Mouse (Mus musculus): ENCODE measurements around the gene Osbp2. TPM values are rescaled to one million over a fixed set of nuclear protein-coding genes. Genes with fewer than 3 reads are reported as not detected.

The Osbp2 gene
- total and polyA plus RNA-seq, 3 experiments = 2.2 to 3.7 (median 2.2) TPM

- no peak for DNase-seq
These were observed 40.3 kb downstream of the Osbp2 start for GRCm38 (mm10) chr11:3823378-3823777.

- DNase-seq = no peak
These were observed 45.5 kb downstream of the Osbp2 start for GRCm38 (mm10) chr11:3817986-3818758.

GRCm38 (mm10) chr11:3815951-3816350, 47.8 kb downstream of the Osbp2 start:
- no peak for DNase-seq

- DNase-seq = no peak
These were observed 50.4 kb downstream of the Osbp2 start for GRCm38 (mm10) chr11:3813340-3813739.

GRCm38 (mm10) chr11:3808162-3808561, 55.5 kb downstream of the Osbp2 start:
- peak; percentile 6 for DNase-seq

DNA sequence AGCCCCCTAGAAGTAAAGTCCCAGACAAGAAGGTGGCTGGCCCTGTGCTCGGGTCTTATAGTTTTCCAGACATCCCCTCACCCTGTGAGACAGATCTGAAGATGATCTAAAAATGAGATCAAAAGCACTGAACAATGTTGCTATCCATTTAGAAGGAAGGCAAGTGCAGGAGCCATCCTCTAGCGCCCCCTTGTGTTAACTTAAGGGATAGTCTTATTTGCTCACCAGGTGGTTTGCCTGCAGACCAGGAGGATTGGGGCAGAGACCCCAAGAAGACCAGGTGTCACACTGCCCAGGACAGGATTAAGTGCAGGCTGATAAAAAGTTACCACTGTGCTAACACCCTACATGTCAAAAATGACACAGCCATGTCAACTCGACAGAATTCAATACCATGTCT, 58.3 kb downstream of the Osbp2 start:
- peak; percentile 16 for DNase-seq

DNA sequence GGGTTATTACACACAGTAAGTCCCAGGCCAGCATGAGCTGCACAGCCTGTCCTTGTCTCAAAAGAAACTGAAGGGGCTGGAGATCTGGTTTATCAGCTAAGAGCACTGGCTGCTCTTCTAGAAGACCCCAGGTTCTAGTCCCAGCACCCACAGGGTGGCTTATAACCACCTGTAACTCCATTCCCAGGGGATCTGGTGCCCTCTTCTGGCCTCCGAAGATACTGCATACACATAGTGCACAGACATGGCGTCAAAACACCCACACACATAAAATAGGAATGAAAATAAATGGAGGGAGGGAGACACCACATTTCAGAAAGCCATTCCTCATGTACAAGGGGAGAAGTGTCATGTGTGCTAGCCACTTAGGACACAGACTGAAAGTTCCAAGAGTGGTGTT, 59.1 kb downstream of the Osbp2 start:
- no peak for DNase-seq

DNA sequence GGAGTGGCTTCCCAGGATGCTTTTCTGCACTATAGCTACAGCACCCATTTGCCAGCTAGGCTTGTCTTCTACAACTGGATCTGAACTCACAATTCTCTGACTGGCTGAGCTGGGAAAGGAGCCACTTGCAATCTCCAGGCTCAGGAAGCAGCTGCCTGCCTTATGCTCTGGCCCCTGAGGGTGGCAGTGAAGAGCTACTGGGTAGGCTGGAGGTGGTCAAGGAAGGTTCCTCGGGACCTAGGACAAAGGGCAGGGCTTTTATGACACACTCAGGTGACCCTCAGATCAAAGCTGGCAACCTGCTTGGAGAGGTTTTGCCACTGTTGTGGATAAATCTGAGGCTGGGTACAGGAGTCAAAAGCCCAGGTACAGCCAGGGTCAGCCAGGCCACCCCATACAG, 61.6 kb downstream of the Osbp2 start:
- DNase-seq = no peak

DNA sequence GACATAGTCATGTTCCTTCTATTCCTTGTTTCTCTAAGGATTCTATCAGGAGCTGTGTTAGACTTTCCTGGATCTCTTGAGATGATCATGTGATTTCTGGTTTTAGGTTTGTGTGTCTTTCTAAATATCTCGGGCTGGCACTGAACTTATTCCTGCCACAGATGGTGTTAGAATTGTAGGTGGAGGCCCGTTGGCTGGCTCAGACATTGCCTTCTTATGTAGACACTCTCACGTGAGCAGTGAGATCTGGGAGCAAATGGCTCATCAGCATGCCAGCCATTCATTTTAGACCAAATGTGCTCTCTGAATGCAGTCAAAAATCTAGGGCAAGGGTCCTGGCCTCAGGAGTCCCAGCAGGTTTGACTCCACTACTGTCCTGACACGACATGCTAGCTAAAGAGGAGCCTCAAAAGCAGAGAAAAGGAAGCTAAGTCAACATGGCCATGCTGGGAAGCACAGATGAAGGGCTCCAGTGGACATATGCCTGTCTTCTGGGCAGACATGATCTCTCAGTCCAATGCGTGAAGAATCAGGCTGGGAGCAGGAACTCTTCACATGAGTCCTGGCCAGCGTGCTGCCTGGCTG, 66.0 kb downstream of the Osbp2 start:
- no peak for DNase-seq

- DNase-seq = no peak
These were observed 73.0 kb downstream of the Osbp2 start for GRCm38 (mm10) chr11:3790736-3791135.

- DNase-seq = no peak
These were observed 73.8 kb downstream of the Osbp2 start for GRCm38 (mm10) chr11:3789919-3790318.

- peak; percentile 91 for DNase-seq
These were observed 77.1 kb downstream of the Osbp2 start for GRCm38 (mm10) chr11:3786564-3786963.

GRCm38 (mm10) chr11:3775263-3775644, 88.4 kb downstream of the Osbp2 start:
- DNase-seq = no peak

GRCm38 (mm10) chr11:3774463-3775262, 89.0 kb downstream of the Osbp2 start:
- DNase-seq = peak; percentile 31

DNA sequence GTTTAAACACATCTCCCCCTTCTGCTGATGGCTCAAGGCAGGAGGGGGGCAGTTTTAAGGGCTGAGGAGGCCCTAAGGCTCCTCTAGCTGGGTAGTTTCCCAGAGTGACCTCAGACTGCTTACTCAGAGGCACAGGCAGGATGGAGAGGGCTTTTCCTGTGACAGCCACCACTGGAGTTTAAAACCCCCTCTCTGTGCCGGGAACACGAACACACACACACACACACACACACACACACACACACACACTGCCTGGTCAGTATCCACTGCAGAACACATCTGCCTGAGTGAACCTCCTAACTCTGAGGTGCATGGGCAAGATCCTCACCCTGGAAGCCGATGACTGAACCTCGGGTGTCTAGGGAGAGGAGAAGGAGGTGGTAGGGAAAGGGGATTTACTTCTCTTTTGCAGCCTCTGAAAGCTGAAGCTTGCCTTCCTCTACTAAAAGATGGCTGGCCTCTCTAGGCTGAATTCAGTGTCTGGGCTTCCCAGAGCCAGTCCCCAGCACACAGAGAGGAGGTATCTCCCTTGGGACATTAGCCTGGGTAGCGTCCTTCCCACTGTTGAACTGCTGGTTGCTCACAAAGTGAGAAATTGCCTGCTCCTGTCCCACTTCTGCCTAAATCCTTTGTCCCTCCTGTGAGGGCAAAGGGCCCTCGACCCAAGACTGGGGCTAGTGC, 89.8 kb downstream of the Osbp2 start:
- no peak for DNase-seq

- no peak for DNase-seq
These were observed 90.6 kb downstream of the Osbp2 start for GRCm38 (mm10) chr11:3773136-3773535.

DNA sequence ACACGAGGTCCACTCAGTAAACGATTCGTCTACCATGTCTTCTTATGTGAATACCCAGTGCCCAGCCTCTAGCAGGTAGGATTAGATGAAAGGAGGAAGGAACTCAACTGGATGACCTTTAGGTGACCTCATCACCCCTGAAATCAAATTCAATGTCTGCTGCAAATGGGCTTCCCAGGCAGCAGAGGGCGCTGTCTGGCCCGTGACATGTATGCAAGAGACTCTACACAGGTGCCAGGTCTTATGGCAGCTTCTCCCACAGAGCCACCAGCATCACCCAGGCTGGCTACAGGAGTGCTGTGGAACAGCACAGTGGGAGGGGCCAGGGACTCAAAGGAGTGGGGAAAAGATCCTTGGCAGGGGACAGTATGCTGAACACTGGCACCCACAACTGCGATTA, 92.4 kb downstream of the Osbp2 start:
- no peak for DNase-seq

- DNase-seq = no peak
These were observed 95.9 kb downstream of the Osbp2 start for GRCm38 (mm10) chr11:3767830-3768229.

- no peak for DNase-seq
These were observed 96.7 kb downstream of the Osbp2 start for GRCm38 (mm10) chr11:3766964-3767363.

DNA sequence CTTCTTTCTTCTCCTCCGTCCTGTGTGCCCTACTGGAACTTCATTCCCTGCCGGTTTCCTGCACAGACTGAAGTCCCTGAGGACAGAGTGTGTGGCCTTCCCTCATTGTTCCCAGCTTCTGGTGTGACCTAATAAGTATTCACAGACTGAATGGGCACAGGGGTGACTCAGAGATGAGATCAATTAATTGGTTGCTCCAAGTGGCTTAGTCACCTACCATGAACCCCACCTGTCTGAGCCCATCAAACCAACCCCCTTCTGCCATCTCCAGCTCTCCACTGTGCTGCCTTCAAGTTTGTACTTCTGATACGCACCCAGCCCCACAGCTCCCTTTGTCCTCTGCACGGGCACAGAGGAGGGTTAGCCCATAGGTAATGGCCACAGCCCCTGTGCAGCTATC, 99.4 kb downstream of the Osbp2 start:
- DNase-seq = no peak

DNA sequence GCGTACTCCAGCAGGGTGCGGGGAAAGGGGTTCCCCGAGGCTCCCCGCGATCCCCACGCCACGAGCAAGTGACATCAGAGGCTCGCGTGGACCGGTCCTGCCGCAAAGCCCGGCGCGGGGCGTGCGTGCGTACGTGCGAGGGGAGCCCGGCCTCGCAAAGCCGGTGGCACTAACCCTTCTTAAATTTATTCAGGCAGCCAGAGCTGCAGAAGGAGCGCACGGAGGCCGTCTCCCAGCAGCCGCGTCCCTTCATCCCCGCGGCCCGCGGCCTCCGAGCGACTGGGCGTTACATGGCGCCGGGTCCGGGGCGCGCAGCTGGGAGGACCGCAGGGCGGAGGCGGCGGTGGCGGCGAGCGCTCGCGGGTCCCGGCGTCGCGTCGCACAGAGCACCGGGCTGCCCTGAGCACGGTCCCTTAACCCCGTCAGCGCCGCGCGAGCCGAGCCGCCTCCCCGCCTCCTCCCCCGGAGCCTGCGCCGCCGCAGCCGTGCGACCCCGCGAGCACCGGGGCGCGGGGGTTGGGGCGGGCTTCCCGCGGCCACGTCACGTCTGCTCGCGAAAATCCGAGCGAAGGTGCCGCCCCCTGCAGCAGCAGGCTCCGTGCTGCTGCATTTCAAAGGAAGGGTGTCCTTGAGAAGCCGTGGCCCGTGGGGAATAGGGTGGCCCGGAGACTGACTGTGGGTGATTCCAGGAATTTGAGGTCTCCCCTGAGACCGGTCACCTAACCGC, 101.8 kb downstream of the Osbp2 start:
- peak; percentile 59 for DNase-seq

DNA sequence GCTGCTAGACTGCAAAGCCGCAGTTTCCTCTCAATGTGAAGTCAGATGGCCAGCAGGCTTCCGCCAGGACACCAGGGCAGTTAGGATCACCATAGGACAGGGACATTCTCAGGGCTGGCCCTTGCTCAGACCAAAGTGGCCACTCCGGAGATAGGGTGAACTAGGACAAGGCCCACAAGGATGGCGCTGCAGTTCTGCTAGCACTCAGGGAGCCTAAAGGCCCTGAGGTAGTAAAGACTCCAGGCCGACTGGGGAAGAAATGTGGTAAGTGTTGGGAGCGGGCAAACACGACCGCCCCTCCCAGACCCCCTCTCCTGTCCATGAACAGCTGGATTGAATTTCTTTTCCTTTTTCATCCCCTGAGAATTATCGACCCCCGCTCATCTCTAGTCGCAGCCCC, 102.4 kb downstream of the Osbp2 start:
- no peak for DNase-seq

Measured in adrenal gland, adult 2 months (tissue).